Mouse (Mus musculus): ENCODE measurements around the gene Cdh5. TPM values are rescaled to one million over a fixed set of nuclear protein-coding genes. Genes with fewer than 3 reads are reported as not detected.
"Not testable (repeated sequence)": the region's sequence is repeated elsewhere in the genome, so short reads cannot be mapped to it uniquely, and the experiment has no call there.

Gene Cdh5
- polyA plus RNA-seq, 1 experiment from 2014 or later: 22.5 TPM

DNA sequence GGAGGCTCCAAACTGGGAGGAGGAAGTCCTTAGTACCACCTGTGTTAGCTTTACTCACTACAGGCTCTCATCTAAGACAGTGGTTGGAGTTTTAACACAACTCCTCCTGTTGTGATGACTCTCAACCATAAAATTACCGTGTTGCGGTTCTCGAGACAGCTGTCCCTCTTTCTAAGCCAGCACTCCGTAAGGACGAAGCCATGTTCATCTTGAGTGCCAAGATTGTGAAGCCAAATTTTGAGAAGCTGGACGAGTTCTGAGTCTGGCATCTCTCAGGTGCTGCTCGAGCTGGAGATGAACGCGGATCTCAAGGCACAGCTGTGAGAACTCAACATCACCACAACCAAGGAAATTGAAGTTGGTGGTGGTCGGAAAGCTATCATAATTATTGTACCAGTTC is 30.5 kb upstream of the Cdh5 start:
- Histone ChIP-seq H3K9ac (no peak overlapping the region), H3K4me2 (replicated peaks) (no peak overlapping the region), H3K4me1 (peaks cover 17% of the 10 kb centered on the region), H3K27me3 (no peaks in the 10 kb centered on the region), H3K9me3 (no peaks in the 10 kb centered on the region), H3K36me3 (no peaks in the 10 kb centered on the region), H3K27ac (no peak overlapping the region), H3K4me3 (no peak overlapping the region)
- no peak for ATAC-seq (ENCODE audit: insufficient number of reproducible peaks, insufficient read depth, low FRiP score, low TSS enrichment)
- WGBS: 89% methylated on average over 10 of the region's 10 CpGs

DNA sequence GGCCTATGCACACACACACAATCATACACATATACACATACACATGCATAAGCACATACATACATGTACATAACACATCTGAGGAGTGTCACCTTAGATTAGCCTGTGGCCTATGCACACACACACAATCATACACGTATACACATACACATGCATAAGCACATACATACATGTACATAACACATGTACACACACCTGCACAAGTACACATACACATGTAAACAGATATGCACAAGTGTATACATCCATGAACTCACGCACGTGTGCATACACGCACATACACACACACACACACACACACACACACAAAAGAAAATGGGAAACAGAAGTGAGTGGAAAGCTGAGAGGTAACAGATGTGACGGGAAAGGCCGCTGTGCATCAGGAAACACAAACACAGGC is 26.3 kb upstream of the Cdh5 start:
- 58% methylated on average over 6 of the region's 6 CpGs for WGBS

DNA sequence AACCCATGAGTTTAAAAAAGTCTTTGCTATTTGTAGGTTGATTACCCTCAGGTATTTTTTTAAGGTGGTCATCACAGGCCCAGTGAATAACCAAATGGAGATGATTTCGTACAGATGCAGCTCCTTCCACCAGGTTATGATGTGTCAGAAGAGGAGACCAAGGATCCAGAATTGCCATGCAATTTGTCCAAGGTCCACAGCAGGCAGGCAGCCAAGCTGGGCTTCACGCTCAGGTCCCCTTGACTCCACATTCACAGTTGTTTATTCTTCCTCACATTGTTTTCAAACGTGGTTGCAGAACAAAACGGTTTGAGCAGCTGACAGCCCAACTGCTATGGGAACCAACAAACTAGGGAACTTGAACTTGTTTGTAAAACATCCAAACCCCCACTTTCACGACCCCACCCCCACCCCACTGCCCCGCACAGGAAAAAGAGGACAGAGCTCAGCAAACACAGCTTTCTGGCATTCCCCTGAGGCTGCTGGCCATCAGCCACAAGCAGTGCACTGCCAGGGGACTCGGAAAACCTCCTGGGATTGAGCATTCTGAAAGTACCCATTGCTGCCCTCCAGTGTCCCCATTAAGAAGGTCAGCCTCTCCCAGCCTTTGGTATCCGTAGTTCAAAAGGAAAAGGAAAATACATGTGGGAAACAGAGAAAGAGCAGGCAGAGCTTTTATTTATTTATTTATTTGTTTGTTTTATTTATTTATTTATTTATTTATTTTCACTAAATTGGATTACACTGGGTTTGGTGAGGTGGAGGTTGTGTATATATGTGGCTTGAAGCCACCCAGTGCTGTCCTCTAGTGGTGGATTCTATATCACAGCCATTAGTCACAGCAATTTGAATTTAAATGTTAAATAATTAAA is 24.6 kb upstream of the Cdh5 start:
- H3K27ac ChIP-seq: peak overlapping the region; percentile 36; the same call in 1 of the 2 replicates
- no peak overlapping the region for H3K4me2 ChIP-seq (replicated peaks)
- ATAC-seq (ENCODE audit: insufficient number of reproducible peaks, insufficient read depth, low FRiP score, low TSS enrichment): no peak
- no peak overlapping the region for H3K4me3 ChIP-seq
- no peaks in the 10 kb centered on the region for H3K36me3 ChIP-seq
- peaks cover 12% of the 10 kb centered on the region; the same call in 1 of the 2 replicates for H3K4me1 ChIP-seq
- WGBS: 24% methylated on average over 8 of the region's 8 CpGs
- no peaks in the 10 kb centered on the region for H3K27me3 ChIP-seq
- H3K9ac ChIP-seq: no peak overlapping the region
- no peaks in the 10 kb centered on the region for H3K9me3 ChIP-seq

More for the DNA sequence above, 26.3 kb upstream of the Cdh5 start:
- Histone ChIP-seq H3K9me3 (no peaks in the 10 kb centered on the region), H3K4me3 (no peak overlapping the region), H3K36me3 (no peaks in the 10 kb centered on the region), H3K27ac (no peak overlapping the region), H3K4me1 (peaks cover 21% of the 10 kb centered on the region), H3K27me3 (no peaks in the 10 kb centered on the region), H3K4me2 (replicated peaks) (no peak overlapping the region), H3K9ac (no peak overlapping the region)
- no peak for ATAC-seq (ENCODE audit: insufficient number of reproducible peaks, insufficient read depth, low FRiP score, low TSS enrichment)

DNA sequence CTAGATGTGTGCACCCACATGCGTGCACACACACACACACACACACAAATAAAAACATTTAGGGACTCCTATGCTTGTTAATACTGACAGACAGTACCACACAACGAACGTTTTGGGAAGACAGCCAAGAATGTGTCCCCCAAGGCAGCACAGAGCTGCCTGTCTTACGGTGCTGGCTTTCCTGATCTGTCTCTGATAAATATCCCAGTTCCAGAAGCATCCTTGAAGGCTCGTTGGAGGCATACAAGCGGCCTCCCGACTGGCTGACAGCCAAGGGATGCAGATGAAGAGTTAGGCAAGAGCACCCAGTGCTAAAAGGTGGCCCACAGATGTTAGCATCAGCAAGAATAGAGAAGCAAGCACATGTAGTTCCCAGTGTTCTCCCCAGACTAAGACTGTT is 23.3 kb upstream of the Cdh5 start:
- H3K36me3 ChIP-seq: no peaks in the 10 kb centered on the region
- peaks cover 12% of the 10 kb centered on the region; the same call in 1 of the 2 replicates for H3K4me1 ChIP-seq
- no peaks in the 10 kb centered on the region for H3K9me3 ChIP-seq
- ATAC-seq (ENCODE audit: insufficient number of reproducible peaks, insufficient read depth, low FRiP score, low TSS enrichment): no peak
- peak overlapping the region; percentile 2; the same call in 1 of the 2 replicates for H3K27ac ChIP-seq
- H3K4me2 ChIP-seq (replicated peaks): no peak overlapping the region
- H3K9ac ChIP-seq: no peak overlapping the region
- H3K4me3 ChIP-seq: no peak overlapping the region
- H3K27me3 ChIP-seq: no peaks in the 10 kb centered on the region
- WGBS: 54% methylated on average over 7 of the region's 7 CpGs

DNA sequence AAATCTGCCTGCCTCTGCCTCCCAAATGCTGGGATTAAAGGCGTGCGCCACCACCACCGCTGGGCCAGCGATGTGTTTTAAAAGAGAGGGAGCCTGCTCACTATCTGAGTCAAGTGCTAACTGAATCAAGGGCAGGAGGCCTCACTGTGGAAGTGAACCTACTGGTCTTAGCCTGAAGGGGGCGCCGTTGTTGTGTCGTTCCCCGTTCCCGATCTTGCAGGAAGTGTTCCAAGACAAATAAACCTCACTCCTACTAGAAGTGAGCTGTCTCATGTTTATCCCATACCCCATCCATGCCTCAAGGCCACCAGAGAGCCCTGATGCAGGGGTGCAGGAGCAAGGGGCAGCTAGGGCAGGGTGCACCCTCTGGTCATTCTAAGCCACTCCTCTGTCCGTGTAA is 16.1 kb upstream of the Cdh5 start:
- H3K4me1 ChIP-seq: no peaks in the 10 kb centered on the region
- H3K9ac ChIP-seq: no peak overlapping the region
- no peaks in the 10 kb centered on the region for H3K27me3 ChIP-seq
- no peak overlapping the region for H3K4me2 ChIP-seq (replicated peaks)
- no peak for ATAC-seq (ENCODE audit: insufficient number of reproducible peaks, insufficient read depth, low FRiP score, low TSS enrichment)
- no peaks in the 10 kb centered on the region for H3K36me3 ChIP-seq
- H3K9me3 ChIP-seq: no peaks in the 10 kb centered on the region
- no peak overlapping the region for H3K4me3 ChIP-seq
- H3K27ac ChIP-seq: no peak overlapping the region
- WGBS: 77% methylated on average over 10 of the region's 10 CpGs

DNA sequence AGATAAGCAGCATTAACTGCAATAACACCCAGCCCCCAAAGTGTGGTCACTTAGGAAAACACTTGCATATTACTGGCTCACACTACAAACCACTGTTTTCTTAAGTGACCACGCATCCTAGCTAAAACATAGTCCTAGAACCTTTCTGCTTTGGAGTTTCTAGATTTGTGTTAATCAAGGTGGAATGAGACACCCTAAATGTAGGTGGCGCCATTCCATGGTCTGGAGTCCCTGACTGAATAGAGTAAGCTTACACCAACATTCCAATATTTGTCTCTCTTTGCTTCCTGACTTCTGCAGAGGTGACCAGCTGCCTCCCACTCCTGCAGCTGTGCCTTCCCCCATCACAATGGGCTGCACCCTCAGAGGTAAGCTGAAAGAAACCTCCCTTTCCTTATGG is 14.8 kb upstream of the Cdh5 start:
- H3K9me3 ChIP-seq: no peaks in the 10 kb centered on the region
- no peaks in the 10 kb centered on the region for H3K4me1 ChIP-seq
- no peaks in the 10 kb centered on the region for H3K36me3 ChIP-seq
- H3K4me2 ChIP-seq (replicated peaks): no peak overlapping the region
- H3K27me3 ChIP-seq: no peaks in the 10 kb centered on the region
- ATAC-seq (ENCODE audit: insufficient number of reproducible peaks, insufficient read depth, low FRiP score, low TSS enrichment): no peak
- H3K4me3 ChIP-seq: no peak overlapping the region
- H3K27ac ChIP-seq: no peak overlapping the region
- H3K9ac ChIP-seq: no peak overlapping the region
- WGBS: 75% methylated on average over 2 of the region's 2 CpGs

DNA sequence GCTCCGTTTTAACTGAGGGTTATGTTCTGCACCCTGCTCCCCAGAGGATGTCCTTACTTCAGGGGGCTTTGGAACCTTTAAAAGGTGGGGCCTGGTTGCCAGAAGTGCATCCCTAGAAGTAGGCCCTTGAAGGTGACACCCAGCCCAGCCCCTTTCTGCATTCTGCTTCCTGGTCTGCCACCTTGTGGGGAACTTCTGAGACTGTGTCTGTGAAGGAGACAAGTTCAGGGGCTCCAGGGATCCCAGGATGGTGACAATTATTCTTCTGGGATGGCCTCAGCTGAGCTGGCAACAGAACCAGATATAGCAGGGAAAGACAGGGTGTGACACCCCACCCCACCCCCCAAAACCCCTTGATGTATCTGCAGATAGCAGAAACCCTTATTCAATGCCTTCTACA is 14.3 kb upstream of the Cdh5 start:
- Histone ChIP-seq H3K9ac (no peak overlapping the region), H3K4me2 (replicated peaks) (no peak overlapping the region), H3K27ac (no peak overlapping the region), H3K4me1 (no peaks in the 10 kb centered on the region), H3K9me3 (no peaks in the 10 kb centered on the region), H3K4me3 (no peak overlapping the region), H3K27me3 (no peaks in the 10 kb centered on the region), H3K36me3 (no peaks in the 10 kb centered on the region)
- ATAC-seq (ENCODE audit: insufficient number of reproducible peaks, insufficient read depth, low FRiP score, low TSS enrichment): no peak
- 41% methylated on average over 1 of the region's 1 CpGs for WGBS

DNA sequence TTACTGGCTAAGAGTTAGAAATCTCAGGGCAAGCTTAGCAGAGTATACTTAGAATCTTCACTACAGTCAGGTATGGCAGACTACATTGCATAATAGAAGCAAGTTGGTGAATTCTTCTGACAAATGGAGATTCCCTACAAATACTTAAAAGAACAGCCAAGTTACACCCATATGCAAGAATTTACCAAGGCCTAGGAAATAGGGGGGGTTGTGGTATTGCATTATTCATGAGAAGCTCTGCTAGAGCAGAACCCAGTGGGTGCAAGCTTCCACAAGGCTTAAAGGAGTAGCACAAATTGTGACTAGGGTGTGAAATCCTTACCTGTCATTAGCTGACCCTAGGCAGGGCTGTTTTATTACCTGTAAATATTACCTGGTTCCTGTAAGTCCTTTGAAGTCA is 13.5 kb upstream of the Cdh5 start:
- H3K27ac ChIP-seq; H3K4me3 ChIP-seq; H3K9me3 ChIP-seq; H3K4me1 ChIP-seq; H3K9ac ChIP-seq; ATAC-seq (ENCODE audit: insufficient number of reproducible peaks, insufficient read depth, low FRiP score, low TSS enrichment); H3K36me3 ChIP-seq; H3K27me3 ChIP-seq; H3K4me2 ChIP-seq (replicated peaks): not testable (repeated sequence)

DNA sequence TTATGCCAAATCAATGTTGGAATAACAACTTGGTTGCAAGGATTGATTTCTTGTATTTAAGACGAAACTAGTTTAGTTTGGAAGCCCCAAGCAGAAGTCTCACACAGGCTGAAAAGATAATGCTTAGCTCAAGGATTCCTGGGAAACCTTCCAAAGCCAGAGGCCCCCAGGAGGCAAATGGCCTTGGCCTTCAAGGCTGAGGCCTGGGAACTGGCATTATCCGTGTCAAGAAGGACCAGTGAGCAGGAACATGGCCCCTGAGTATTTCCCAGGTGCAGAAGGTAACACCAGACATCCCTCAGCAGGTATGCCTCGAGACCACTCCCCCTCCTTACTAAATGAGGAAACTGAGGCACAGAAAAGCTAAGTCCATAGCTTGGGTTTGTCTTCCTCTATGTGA is 12.5 kb upstream of the Cdh5 start:
- Histone ChIP-seq H3K27me3 (no peaks in the 10 kb centered on the region), H3K9me3 (no peaks in the 10 kb centered on the region), H3K9ac (no peak overlapping the region), H3K4me1 (no peaks in the 10 kb centered on the region), H3K4me3 (no peak overlapping the region), H3K27ac (no peak overlapping the region), H3K36me3 (no peaks in the 10 kb centered on the region), H3K4me2 (replicated peaks) (no peak overlapping the region)
- ATAC-seq (ENCODE audit: insufficient number of reproducible peaks, insufficient read depth, low FRiP score, low TSS enrichment): no peak
- 76% methylated on average over 3 of the region's 3 CpGs for WGBS

DNA sequence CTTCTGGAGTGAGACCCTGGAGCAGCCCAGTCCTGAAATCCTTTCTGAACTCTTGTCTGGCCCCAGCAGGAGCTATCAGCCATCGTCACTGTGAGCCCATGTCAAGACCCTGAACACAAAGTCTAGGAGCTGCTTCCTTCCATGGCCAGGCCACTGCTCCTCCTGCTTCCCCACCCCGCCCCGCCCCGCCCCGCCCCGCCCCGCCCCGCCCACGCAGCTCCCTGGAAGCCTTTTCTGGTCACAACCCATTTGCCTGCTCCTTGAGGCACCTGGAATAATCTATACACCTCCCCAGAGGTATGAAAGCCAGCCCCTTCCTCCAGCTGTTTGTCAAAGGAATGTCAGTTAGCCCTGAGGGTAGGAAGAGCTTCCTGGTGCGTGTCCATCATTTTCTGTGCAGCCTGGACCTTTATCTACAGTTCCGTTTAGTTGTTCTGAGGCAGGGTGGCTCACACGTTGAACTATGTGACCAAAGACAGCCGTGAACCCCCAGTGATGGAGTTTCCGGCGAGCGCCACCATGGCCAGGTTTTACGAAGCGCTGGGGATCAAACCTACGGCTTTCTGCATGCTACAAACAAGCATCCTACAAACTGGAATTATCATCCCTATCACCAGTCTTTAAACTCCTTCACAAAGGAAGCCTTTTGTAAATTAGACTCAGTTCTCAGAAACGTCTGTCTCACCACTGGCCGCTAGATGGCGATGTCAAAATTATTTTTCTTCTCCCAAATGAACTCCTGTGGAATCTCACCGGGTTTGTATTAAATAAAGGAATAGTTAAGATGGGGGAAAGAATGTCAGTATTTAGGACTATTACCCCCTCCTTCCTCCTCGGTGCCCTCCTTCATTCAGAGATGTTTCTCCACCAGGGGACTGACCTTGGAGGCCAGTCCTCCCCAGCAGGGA is 10.2 kb upstream of the Cdh5 start:
- H3K27ac ChIP-seq; H3K36me3 ChIP-seq; H3K27me3 ChIP-seq; H3K9me3 ChIP-seq; H3K4me1 ChIP-seq; H3K9ac ChIP-seq; ATAC-seq (ENCODE audit: insufficient number of reproducible peaks, insufficient read depth, low FRiP score, low TSS enrichment): not testable (repeated sequence)
- Histone ChIP-seq H3K4me3 (0 out of 2 replicates have a peak overlapping the region, but pooled peaks have one; percentile 13), H3K4me2 (replicated peaks) (peak overlapping the region; percentile 41)
- WGBS: 6% methylated on average over 24 of the region's 24 CpGs

DNA sequence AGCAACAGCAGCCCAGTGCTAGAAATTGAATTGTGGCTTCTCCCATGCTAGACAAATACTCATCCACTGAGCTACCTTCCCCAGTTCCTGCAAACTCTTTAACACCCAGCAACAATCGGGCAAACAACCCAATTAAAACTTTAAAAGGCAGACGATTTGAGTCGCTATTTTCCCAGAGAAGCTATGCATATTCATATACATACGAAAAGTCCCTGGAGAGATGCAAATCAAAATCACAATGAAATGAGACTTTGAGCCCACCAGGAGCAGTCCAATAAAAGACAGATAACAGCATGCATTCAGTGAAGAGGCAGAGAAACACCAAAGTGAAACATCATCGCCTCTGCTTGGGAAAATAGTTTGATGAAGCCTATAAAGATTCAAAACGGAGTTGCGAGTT is 8.1 kb upstream of the Cdh5 start:
- Histone ChIP-seq H3K4me1 (no peaks in the 10 kb centered on the region), H3K9me3 (no peaks in the 10 kb centered on the region), H3K4me2 (replicated peaks) (no peak overlapping the region), H3K9ac (no peak overlapping the region), H3K27me3 (no peaks in the 10 kb centered on the region), H3K4me3 (no peak overlapping the region), H3K36me3 (no peaks in the 10 kb centered on the region), H3K27ac (no peak overlapping the region)
- no peak for ATAC-seq (ENCODE audit: insufficient number of reproducible peaks, insufficient read depth, low FRiP score, low TSS enrichment)
- WGBS: 52% methylated on average over 7 of the region's 7 CpGs

DNA sequence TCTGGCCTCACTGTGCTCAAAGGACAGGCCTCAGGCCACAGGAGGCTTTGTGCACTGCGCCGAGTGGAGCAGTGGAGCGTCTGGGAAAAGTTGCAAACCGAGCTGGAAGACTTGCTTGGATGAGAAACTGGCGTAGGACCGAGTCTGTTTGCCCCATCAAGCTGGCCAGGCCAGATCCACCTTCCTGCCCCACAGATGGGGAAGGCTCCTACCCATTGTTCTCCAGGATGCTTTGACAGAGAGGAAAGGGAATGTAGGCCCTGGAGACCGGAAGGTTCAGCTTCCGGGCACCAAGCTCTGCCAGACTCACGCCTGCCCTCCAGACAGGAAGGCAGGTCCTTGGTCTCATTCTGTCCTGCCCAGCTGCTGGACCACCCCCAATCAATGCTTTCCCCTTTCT is 5.8 kb upstream of the Cdh5 start:
- Histone ChIP-seq H3K27ac (peak overlapping the region; percentile 36; the same call in 1 of the 2 replicates), H3K4me1 (no peaks in the 10 kb centered on the region), H3K9ac (0 out of 2 replicates have a peak overlapping the region, but pooled peaks have one; percentile 7), H3K36me3 (no peaks in the 10 kb centered on the region), H3K27me3 (no peaks in the 10 kb centered on the region), H3K9me3 (no peaks in the 10 kb centered on the region), H3K4me3 (no peak overlapping the region), H3K4me2 (replicated peaks) (no peak overlapping the region)
- 54% methylated on average over 9 of the region's 9 CpGs for WGBS
- ATAC-seq (ENCODE audit: insufficient number of reproducible peaks, insufficient read depth, low FRiP score, low TSS enrichment): no peak
